Mouse (Mus musculus): ENCODE data around the gene Zc3h4. TPM values are rescaled to one million over a fixed set of nuclear protein-coding genes. Genes with fewer than 3 reads are reported as not detected.

Zc3h4 gene
- total RNA-seq, 2 experiments from 2014 or later, result 32.8 to 39.4 TPM

DNA sequence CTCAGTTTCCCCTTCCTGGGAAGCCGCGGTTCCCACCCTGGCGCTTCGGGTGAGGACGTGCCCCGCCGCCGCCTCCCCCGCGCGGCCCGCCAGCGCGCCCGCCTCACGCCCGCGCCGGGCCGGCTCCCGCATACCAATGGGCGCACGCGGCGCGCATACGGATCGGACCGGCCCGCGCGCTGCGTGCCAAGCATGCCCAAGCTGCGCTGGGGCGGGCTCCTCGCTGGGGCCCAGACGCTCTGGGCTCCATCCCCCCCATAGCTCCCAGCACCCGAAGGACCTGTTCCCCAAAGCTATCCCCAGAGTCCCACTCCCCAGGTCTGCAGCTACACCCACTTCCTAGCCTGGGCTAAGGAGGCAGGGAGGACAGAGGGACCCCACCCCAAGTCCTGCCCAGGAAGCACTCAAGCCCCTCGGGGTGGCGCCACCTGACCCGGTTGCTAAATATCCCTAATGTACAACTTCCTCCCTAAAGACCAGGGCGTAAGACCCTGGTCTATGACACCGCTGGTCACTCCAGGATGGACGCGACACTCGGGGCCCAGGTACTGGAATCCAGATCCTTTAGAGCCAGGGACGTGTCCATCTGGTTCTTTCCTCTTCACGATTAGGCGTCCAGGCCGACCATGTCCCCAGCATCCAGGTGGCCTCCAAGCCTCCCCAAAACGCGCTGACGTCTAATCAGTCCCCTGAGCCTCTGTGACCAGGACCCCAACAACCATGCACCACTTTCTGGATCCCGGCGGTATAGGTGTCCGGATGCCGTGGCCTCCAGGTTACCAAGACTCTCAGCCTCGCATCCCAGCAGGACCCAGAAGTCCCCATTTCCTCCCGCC lies 75.3 kb downstream of the Zc3h4 start:
- DNase-seq (ENCODE audit: low spot score in 2 of 2), result no peak

DNA sequence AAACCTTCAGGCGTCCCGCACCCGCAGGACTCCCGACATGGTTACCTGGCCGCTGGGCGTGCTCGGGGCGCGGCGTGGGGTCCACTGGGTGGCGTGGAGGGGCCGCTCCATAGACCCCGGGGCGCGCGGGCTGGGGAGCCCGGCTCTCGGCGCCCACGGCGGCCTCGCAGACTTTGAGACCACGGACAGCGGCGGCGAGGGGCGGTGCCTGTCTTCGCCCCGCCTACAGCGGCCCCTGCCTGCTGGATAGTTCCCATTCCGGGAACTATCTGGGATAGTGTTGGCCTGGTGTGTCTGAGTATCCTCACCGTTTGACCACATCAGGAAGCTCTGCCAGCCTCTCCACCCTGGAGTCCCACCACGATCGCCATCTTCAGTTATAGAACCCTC lies 75.9 kb downstream of the Zc3h4 start:
- no peak for DNase-seq (ENCODE audit: low spot score in 2 of 2)

DNA sequence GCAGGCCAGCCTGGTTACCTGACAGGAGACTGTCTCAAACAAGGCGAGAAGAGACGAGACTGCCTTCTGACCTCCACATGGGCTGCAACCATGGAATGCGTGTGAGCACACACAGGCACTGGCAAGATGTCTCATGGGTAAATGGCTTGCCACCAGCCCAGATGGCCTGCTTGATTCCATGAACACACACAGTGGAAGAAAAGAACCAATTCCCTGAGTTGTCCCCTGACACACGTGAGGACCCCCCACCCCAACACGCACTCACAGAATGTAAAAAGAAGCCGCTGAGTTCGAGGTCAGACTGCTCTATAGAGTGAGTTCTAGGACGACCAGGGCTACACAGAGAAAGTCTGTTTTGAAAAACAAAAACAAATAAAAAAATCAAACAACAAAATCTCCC lies 76.9 kb downstream of the Zc3h4 start, which contains the start of gene Npas1:
Gene Npas1, minus strand, starts transcription at position 101 of the 400 bp plus-strand sequence.
- no peak for DNase-seq (ENCODE audit: low spot score in 2 of 2)

Other genes with a start within 250 kb of the Zc3h4 start
- 10 to 100 TPM; 12.1 to 14.3 TPM for gene Meis3, start 225.8 kb upstream of the Zc3h4 start, total RNA-seq (2021)
- 10 to 100 TPM; 10.8 to 11.4 TPM for gene Dhx34, start 178.9 kb upstream of the Zc3h4 start, total RNA-seq (2021)
- under 1 TPM; 0.46 to 0.83 TPM for gene C5ar2, start 156.8 kb upstream of the Zc3h4 start, total RNA-seq (2021)
- 10 to 100 TPM in 1 of 2 experiments, 1 to 10 TPM in 1; 7.0 to 13.1 TPM for gene C5ar1, start 141.4 kb upstream of the Zc3h4 start, total RNA-seq (2021)
- 10 to 100 TPM; 21.1 to 21.8 TPM for gene Inafm1, start 127.3 kb upstream of the Zc3h4 start, total RNA-seq (2021)
- gene Ccdc9, start 114.1 kb upstream of the Zc3h4 start, total RNA-seq (2021), result 10 to 100 TPM; 52.2 to 59.2 TPM
- gene Bbc3, start 92.5 kb upstream of the Zc3h4 start, total RNA-seq (2021), result 1 to 10 TPM; 5.2 to 6.0 TPM
- gene Sae1, start 13.1 kb upstream of the Zc3h4 start, total RNA-seq (2021), result 10 to 100 TPM; 57.0 to 61.8 TPM
- gene Tmem160, start 51.9 kb downstream of the Zc3h4 start, total RNA-seq (2021), result 10 to 100 TPM; 60.1 to 61.7 TPM
- not detected for gene Npas1, start 76.8 kb downstream of the Zc3h4 start, total RNA-seq (2021)
- gene Arhgap35, start 214.1 kb downstream of the Zc3h4 start, total RNA-seq (2021), result 10 to 100 TPM; 54.3 to 63.1 TPM

Measured in adrenal gland, adult 18-20 months (tissue).